Mouse (Mus musculus) neutrophil, adult 5-6 weeks (primary cell): Measurements from ENCODE around the gene Thbs4. TPM values are rescaled to one million over a fixed set of nuclear protein-coding genes. Genes with fewer than 3 reads are reported as not detected.

Experiments
- ATAC-seq: fragments of 151-379, 151-347 bp; 2 replicates; pipeline ENCODE4 v1.8.0; 2017; ENCODE audit warnings: mild to moderate bottlenecking, moderate TSS enrichment; ENCODE audit not compliant: insufficient number of reproducible peaks, poor library complexity, low FRiP score, severe bottlenecking; ENCODE audit errors: extremely low read depth
- total RNA-seq: library from RNA; stranded (forward); fragments of 200-1000 nt; gene quantifications from 2 replicates; pipeline ENCODE4 v1.2.3, GENCODE M21; 2017

The Thbs4 gene
- total RNA-seq, 1 experiment from 2014 or later, result not detected

GRCm38 (mm10) chr13:92732836-92733235 lies 61.8 kb downstream of the Thbs4 start:
- ATAC-seq, result no peak

GRCm38 (mm10) chr13:92731811-92732210 lies 62.8 kb downstream of the Thbs4 start:
- ATAC-seq, result no peak

- no peak for ATAC-seq
Observed at GRCm38 (mm10) chr13:92729811-92730210, 64.8 kb downstream of the Thbs4 start.

- ATAC-seq, result no peak
Observed at GRCm38 (mm10) chr13:92722389-92722788, 72.2 kb downstream of the Thbs4 start.

- ATAC-seq, result no peak
Observed at GRCm38 (mm10) chr13:92721006-92721405, 73.6 kb downstream of the Thbs4 start.

GRCm38 (mm10) chr13:92717851-92718665 lies 76.6 kb downstream of the Thbs4 start:
- ATAC-seq, result no peak

GRCm38 (mm10) chr13:92712619-92713018 lies 82.0 kb downstream of the Thbs4 start:
- ATAC-seq, result no peak

GRCm38 (mm10) chr13:92711821-92712220 lies 82.8 kb downstream of the Thbs4 start:
- no peak for ATAC-seq

GRCm38 (mm10) chr13:92710361-92710760 lies 84.3 kb downstream of the Thbs4 start:
- ATAC-seq, result no peak

- no peak for ATAC-seq
Observed at GRCm38 (mm10) chr13:92709535-92709934, 85.1 kb downstream of the Thbs4 start.

- ATAC-seq, result no peak
Observed at GRCm38 (mm10) chr13:92708466-92708865, 86.2 kb downstream of the Thbs4 start.

- no peak for ATAC-seq
Observed at GRCm38 (mm10) chr13:92707941-92708340, 86.7 kb downstream of the Thbs4 start.

- ATAC-seq, result no peak
Observed at GRCm38 (mm10) chr13:92706342-92707061, 88.1 kb downstream of the Thbs4 start.

GRCm38 (mm10) chr13:92705016-92705535 lies 89.5 kb downstream of the Thbs4 start:
- ATAC-seq, result no peak

GRCm38 (mm10) chr13:92704189-92704588 lies 90.4 kb downstream of the Thbs4 start:
- no peak for ATAC-seq

GRCm38 (mm10) chr13:92703241-92704027 lies 91.2 kb downstream of the Thbs4 start:
- no peak for ATAC-seq

- no peak for ATAC-seq
Observed at GRCm38 (mm10) chr13:92702035-92702434, 92.6 kb downstream of the Thbs4 start.
